Mouse (Mus musculus): ENCODE measurements at regions not wholly inside any gene's neighbourhood (a gene's known extent, or its start where the extent isn't known, plus 50 kb on each side); places are given as distances from the start of the nearest gene placed in this dataset.
A peak's percentile ranks its signal among the peaks of the same experiment; 100 is the strongest.
"Not testable (repeated sequence)": the region's sequence is repeated elsewhere in the genome, so short reads cannot be mapped to it uniquely, and the experiment has no call there.

DNA sequence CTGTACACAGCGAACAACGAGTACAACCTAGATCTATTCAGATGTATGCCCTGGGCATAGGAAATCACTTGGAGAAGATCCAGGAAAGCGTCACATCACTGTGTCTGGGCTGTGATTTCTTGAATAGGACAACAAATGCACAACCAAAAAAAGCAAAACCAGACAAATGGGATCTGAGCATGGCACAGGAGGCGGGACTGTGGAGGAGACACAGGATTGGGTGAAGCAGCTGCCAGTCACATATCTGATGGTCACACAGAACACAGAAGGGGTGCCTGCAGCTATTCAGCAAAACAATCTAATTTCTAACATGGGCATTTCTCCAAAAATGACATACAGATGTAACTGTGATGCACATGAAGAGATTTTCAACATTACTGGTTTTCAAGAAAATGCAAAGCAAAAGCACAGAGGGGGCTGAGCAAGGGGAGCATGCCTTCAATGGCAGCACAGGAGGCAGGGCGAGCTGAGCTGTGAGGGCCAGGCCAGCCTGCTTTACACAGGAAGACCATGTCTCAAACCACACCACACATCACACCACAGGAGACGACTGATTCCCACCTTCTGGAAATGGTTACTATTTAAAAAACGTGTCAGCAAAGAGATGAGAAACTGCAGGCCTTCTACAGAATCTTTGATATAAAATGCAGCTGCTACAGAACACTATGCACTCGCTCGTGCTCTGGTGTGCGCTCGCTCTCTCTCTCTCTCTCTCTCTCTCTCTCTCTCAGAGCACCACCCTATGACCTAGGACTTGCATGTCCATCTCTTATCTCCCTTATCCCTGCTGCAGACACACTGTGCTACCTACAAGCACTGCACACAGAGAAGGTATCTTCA, 175.2 kb upstream of the Klf14 start:
- DNase-seq: peak in 1 of 2 experiments; percentile 57

DNA sequence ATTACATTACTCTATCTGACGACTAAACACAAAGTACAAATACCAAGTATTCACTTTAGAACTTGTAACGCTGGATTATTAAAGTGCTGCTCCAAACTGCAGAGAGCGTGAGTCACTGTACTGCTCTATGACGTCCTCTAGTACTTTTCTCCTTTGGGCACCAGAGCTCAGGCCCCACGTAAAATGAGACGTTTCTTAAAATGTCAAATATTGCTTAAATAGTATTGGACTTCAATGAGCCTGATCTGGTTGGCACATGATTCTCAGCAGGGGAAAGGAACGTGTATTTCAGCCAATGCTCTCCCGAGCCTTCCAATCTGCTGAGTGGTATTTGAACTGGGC, 175.8 kb upstream of the Klf14 start:
- no peak for DNase-seq

DNA sequence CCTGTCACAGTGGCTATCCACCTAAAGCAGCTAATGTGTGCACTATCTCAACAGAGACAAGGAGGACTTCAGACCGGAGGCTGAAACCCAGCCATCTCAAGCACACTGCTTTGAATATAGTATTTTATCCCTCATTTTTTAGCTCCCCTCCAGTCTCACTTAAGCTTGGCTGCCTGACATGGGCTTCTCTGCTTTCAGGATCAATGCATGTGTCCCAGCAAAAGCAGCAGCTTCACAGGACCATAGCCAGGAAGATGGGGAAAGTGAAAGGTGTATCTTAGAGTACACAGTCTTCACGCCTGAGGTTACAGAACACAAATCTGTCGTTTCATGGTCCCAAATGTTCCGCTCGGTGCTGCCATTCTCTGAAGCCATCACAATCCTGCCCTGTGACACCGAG, 176.7 kb upstream of the Klf14 start:
- no peak for DNase-seq

DNA sequence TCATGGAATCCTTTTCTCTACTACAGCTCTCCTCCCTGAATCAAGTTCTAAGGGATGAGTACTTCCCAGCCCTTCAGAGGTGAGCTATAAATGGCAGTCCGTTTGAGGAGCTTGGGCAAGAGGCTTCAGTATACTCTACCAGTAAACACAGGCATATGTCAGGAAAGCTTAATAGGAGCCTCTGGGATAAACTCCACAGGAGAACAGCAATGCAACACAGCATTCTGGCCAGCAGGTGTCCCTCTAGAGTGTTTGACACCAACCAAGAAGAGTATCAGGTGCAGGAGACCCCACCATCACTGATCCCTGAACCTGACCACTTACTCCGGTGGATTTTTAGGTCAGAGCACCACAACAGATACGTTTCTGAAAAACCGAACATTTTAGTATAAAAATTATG, 178.0 kb upstream of the Klf14 start:
- DNase-seq: peak; percentile 72 to 77

DNA sequence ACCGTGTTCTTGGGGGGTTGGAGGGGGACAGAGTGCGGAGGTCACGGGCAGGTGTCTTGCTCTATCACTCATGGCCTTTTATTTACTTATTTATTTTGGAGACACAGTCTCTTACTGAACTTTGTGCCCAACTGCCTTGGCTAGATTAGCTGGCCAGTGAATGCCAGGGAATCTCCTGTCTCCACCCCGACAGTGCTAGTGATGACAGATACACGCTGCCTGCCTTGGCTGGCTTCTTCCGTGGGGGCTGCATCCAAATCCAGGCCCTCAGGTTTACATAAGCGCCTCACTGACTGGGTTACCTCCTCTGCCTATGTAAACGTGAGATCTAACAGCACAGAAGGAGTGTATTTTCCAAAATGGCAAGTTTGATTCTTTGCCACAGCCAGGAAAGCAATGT, 178.5 kb upstream of the Klf14 start:
- DNase-seq: no peak

DNA sequence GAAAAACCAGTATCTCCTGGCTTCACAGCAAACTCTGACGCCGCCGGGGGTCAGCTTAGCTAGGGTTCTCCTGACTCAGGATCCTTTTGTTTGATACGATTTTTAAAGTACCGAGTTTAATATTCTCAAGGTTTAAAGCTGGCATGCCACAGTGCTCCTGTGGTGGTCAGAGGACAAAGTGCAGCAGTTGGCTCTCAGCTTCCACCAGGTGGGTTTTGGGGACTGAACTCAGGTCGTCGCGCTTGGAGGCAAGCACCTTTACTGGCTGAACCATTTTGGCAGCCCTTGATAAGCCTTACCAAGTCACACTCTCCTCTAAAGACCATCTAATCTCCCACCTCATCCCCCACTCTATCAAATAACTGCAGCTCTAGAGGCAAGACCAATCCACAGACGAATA, 181.1 kb upstream of the Klf14 start:
- DNase-seq: no peak

DNA sequence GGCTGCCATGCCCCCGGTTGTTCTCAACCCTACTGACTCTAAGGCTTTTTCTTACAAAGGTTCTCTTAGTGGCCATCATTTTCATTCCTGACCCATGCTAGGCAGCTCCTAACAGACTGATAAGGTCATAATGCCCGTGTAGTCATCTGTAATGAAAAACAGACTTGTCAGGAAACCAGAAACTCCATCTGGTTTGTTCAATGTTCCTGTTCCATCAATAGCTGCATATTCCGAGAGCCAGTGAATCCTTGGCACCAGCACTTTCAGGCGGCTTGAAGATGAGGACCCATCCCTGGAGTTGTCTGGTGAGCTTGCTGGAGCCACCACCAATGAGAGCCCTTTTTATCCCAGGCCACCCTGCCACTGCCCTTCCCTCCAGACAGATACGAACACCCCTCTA, 181.7 kb upstream of the Klf14 start:
- peak in 1 of 2 experiments; percentile 15 for DNase-seq

DNA sequence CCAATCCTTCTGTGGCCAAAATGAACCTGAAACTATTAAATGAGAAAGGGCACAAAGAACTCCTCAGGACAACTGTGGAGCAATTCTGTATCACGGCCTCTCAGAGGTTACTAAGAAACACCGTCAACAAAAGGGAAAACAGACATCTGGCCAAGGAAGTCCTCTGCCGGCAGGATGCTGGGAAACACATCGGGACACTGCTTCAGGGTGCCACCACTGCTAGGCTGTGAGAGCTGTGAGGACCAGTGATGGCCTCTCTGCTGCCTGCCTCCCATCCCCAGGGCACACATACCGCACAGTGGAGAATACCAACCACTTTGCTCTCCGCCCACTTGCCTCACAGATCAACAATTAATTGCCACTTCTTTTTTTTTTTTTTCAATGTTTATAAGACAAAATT, 182.6 kb upstream of the Klf14 start:
- DNase-seq: no peak

DNA sequence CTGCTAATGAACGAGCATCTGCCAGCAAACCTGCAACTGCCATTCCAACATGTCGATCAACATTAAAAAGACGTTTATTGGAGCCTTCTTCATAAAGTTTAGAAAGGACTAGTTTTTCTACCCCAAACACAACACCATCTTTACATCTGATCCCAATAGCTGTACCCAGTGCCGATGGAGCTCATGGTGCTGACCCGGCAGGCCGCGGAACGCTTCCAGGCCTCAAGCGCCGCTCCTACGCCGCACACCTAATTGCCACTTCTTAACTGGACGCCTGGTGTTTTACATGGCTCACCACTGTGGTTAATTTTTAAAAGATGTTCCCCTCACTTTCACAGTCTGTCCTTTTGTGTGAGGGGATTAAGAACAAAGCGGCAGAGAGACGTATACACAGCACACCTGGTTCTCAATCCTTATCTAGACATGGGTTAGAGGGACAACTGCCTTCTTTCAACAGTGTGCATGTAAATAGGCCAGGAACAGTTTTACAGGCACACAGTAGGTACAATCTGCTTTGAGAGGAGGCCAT, 183.7 kb upstream of the Klf14 start:
- not testable (repeated sequence) for DNase-seq

DNA sequence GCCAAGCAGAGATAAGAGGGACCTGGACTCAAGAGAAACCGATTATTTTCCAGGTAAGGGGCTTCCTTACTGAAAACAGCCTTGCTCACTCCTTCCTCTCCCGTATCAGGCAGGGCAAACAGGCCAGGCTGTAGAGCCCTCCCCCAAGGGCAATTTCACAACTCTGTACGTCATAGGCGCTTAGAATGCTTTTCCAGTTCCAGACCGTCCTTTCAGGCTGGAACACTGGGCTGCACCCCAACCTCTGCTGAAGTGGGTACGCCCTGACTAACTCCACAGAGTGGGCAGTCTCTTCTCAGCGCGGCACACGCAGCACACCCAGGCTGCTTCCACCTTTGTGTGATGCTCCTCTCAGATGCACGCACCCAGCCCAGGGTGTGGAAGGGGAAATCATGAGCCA, 186.8 kb upstream of the Klf14 start:
- no peak for DNase-seq

DNA sequence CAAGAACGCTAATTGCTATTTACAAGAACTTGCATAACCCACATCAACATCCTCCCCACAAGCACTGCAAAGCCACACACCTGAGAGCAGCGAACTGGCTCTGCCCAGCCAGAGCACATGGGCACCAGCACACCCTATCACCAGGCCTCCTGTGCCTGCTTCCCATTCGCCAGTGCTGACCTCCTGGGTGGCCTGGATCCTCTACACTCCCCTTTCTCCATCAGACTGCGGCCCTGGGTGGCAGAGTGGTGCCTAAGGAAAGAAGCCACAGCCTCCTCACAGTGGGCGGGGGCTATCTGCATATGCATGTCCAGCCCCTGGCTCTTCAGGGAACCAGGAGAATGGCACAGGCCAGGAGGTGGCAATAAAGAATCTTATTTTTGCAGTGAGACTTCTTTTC, 187.9 kb upstream of the Klf14 start:
- no peak for DNase-seq

DNA sequence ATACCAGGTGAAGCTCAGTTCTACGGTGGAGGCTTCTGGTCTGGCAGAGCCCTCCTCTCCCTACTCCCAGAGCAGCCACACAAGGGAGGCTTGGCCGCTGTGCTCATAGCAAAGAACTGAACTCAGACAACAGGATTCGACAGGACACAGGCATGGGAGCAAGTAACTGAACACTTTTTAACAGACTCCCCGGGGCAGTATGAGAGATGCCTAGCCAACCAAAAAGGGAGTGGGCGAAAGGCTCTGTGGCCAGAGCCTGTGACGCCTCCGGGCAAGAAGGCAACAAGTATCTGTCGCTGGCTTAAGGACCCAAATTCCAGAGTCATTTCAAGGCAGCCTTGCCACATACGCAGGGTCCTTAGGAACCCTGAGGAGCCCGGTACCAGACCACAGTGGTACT, 188.8 kb upstream of the Klf14 start:
- no peak for DNase-seq

DNA sequence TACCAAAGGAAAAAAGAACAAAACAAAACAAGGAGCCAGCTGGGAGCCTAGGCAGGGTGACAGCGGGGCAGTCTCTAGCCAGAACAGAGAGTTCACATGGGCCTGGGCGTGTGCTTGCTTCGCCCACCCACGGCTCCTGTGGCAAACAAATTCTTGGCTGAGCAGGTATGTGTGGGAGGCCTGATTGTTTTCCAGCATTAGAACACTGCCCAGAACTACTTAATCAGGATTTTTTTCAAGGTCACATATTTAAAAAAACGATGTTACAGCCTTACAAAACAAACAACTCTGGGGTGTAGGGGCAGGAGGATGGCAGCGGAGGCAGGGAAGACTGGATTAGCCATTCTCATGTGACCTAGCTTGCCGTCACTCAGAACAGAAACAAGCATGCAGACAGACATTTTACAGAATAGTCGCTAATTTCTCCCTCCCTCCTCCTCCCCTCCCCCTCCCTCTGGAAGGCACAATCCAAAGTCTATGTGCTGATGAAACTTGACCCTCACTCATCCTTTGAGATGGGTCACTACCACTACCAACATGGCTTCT, 189.5 kb upstream of the Klf14 start:
- DNase-seq: no peak

DNA sequence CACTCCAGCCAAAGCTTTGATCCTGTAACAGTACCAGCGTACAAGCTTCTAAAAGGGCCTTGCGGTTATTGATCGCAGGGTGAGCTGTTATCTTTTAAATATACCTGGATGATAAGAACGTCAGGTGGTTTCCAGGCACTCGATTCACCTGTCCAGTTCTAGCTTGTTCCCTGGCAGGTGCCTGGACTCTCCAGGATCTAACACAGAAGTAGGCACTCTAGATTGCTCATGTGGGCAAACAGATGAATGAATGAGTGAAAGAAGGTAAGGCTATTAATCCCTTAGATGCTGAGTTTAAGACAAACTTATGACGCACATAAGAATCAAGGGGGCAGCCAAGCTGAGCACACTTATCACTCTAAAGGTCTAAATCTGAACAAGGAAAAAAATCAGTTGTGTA, 190.3 kb upstream of the Klf14 start:
- DNase-seq: no peak

DNA sequence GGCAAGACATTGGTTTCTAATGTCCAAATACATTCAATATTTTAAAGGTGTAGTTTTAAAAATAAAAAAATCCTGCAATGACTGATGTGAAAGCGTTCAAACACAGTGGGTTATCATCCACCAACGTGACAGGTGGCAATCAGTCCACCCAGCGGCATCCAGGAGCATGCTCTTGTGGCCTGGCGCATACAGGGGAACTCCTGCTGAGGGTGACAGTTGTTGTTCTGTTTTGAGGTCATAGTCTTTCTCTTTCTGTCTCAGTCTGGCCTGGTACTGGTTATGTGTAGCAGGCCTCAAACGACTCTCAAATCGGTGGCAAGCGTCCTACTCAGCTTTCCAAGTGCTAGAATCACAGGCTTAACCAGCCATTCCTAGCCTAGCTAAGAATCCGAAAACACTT, 191.5 kb upstream of the Klf14 start:
- DNase-seq: no peak

DNA sequence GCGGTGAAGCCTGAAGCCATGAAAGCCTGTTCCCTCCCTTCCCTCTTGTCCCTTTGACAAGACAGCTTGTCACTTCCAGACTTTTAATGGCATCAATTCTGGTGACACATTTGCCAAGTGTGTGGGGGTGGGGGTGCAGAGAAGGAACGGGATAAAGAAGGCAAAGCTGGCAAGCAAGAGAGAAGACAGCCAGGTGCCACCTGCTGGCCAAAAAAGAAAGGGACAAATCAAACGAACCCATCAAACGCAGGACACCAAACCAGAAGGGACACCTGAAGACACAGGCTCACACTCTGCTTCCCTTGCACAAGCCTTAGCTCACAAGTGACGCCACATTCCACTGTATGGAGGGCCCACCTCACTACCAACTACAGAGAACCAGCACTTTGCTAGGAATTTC, 197.0 kb upstream of the Klf14 start:
- peak; percentile 83 to 85 for DNase-seq

DNA sequence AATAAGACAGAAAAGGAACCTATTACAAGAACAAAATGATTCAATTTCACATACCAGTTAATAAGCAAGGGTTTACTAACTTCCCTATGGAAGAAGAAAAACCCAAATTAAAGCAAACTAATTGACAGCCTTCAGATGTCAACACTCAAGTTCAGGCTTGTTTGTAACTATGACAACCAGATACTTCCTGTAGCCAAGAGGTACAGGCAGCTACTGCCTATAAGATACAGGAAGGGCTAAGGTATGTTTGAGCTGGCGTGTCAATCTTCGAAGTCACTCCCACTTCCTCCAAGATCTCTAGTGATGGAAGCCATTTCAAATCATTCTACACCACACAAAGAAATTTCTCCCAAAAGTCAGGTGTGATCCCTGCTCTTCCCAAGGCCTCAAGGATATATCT, 198.1 kb upstream of the Klf14 start:
- DNase-seq: no peak

DNA sequence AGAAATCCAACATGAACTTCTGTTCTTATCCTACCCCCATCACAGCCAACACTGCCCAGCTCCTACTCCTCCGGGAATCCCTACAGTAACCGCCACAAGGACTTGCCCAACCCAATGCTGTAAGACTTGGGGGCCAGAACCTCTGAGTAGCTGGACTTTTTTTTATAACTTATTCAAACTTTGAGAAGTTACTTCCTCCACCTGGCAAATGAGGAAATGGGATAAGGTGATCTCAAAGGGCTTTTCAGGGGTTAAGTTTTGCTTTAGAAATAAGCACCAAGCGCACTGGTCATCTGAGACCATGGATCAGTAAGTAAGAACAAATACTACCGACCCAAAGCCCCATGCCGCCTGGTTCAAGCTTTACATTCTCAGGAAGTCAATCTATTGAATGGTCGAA, 198.6 kb upstream of the Klf14 start:
- no peak for DNase-seq

DNA sequence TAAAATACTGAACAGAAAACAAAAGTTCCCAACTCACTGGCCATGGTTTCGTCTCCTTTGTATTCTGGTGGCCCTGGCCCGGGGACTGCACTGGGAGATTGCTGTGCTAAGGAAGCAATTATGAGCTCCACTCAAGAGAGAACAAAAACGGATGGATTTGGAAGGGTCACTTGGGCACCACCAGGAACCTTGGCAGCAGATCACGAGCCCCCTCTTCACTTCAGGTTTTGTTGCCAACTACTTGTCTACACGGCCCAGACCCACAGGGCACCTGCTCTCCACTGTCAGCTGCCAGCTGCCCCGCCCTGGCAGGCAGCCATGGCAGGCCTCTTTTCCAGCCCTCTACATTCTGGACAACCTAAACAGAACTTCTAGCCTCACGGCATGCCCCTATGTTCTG, 199.8 kb upstream of the Klf14 start:
- DNase-seq: peak; percentile 82 to 90

DNA sequence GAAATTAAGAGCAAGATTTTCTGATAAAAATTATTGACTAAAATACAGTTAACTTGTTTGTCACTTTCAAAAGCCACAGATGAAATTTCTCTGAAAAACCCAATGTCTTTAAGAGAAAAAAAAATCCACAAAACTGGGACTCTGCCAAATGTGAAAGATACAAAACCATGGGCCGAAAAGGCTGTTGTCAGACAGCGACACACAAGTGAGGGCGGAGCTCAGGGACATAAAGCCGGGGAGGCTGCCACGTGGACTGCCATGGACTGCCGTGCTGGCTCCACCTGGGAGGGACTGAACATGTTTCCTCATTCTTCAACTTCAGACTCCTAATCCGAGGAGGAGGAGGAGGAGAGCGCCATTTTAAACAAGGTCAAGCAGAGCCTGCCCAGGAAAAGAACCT, 200.4 kb upstream of the Klf14 start:
- DNase-seq: peak in 1 of 2 experiments; percentile 24

DNA sequence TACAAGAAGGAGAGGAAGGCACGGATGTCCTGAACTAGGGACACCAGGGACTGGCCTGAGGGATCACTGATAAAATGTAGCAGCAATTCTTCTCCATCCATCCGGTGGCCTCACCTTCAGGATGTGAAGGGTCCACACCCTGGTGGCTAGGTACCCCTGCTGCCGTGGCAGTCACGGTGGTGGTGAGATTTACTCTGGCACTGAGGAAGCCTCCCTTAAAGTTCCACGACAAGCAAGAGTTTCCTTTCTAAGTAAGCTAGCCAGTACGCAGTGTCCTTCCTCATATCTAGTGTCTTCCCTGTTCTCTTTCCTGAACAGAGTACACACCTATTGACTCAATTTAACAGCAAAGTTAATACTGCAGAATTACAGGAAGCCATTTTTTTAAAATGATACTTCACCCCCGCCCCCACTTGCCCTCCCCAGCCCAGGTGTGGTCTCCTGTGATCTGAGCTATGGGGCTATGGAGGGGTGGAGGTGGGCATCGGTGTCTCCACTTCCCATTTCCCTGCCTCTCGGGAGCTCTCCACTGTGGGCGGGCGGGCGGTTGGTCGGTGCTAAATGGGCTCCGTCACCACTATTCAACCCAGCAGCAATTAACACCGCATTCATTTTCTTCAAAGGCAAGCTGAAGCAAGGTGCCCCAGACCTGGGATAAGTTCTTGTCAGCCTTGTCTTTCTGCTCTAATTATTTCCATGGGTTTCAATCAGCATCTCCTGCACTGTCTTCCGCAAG, 201.2 kb upstream of the Klf14 start:
- DNase-seq: no peak

DNA sequence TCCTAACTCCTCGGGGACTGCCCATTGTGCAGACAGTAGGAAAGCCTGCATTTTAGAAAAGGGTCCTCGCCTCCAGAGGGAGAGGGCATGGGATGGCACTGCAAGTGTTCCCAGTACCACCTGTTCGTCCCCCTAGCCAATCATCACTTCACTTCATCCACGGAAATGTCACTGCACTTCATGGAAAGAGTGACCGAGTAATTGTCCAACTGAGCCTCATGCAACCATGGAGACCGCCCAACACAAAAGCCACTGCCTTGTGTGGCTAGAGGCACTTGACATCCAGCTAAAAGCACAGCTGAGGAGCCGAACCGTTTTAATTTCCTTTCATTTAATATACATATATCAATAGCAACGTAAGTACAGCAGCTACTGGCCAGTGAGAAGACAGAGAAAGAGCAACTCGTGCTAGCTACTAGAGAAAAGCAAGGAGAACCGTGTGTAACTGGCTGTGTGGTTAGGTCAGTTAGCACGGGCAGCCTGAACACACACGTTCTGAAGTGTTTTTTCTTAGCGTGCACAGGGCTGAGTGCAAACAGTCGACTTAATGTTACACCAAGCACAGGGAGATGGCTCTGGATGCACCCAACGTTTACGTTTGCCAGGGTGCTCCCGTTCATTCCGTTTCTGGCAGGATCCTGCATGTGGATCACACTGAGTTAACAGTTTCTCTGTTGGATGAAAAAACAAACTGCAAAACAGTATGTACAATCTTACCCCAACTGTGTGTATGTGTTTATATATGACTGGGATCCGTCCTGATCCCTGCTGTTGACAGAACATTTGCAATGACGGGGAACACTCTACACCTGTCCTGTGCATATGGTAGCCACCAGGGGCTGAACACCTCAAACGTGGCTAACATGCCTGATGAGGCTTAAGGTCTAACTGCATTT, 202.8 kb upstream of the Klf14 start:
- DNase-seq: no peak

DNA sequence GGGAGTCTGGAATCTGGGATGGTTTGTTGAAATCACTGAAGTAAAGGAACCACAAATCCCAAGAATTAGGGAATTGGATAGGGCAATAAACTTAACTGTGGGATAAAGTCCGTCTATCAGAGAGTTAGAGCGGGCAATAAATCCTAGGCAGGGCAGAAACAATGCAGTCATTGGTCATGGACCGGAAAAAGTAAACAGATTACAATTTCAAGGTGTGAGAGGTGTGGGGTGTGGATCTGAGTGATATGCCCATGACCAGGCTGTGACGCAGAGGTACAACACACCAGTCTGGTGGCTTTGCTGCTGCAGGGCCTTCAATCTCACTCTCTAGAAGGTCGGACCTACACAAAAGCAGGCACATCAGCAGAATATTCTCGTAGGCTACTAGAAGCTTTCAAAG, 206.1 kb upstream of the Klf14 start:
- DNase-seq: no peak
